Mouse (Mus musculus): Measurements from ENCODE around the gene Muc4. TPM values are rescaled to one million over a fixed set of nuclear protein-coding genes. Genes with fewer than 3 reads are reported as not detected.

Muc4 gene
- 11.8 and 14.4 TPM in 2 replicates for total RNA-seq (2017)

DNA sequence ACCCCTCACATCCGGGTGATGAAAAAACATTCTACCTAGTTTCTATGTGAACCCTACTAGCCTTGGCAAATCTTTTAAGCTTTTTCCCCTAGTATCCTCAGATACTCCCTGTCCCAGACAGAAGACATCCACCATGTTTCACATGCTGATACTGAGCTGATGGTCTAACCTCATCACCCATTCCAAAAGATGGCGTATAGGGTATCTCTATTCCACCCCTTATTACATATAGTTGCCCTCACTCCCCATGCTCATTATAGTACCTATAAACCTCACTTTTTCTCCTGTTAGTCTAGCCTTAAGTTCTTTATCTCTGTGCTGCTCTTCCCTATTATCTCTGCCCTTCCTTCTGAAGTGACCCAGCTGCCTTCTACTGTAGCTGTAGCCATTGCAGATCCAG lies at the start of gene Muc4:
Muc4 (plus strand) TSS at position 301 of the 400 bp plus-strand sequence.
- no peak for ATAC-seq (ENCODE audit: extremely low read depth, insufficient number of reproducible peaks, low FRiP score, poor library complexity, severe bottlenecking)

DNA sequence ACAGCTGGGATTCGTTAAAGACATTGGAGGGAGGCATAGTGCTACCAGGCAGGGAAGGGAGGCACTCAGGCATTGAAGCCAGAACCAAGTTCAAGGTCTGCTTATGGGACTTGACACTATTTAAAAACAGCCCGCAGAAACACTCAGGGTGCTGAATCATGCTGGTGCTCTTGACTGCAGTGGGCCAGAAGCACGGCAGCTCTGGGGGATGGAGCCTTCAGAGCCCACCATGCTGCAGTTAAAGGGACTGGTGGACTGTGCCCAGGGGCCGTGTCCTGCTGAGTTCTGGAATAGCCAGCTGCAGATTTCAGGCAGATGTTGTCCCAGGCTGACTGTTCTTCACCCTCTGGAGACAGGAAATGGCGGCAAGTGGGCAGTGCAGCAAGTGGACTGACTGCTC lies 49.7 kb upstream of the Muc4 start:
- no peak for ATAC-seq (ENCODE audit: extremely low read depth, insufficient number of reproducible peaks, low FRiP score, poor library complexity, severe bottlenecking)

DNA sequence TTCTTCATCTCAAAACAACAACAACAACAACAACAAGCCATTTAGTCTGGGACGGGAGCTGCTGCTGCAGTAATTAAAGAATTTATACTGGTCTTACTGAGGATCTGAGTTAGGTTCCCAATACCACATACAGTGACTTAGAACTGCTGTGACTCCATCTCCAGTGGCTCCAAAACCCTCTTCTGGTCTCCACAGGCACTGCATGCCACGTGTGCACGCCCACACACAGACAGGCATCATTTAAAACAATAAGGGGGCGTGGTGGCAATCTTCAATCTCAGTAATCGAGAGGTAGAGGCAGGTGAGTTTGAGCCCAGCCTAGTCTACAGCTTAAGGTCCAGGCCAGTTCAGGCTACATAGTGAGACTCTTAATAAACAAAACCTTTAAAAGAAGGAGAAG lies 48.5 kb upstream of the Muc4 start:
- ATAC-seq (ENCODE audit: extremely low read depth, insufficient number of reproducible peaks, low FRiP score, poor library complexity, severe bottlenecking): no peak

DNA sequence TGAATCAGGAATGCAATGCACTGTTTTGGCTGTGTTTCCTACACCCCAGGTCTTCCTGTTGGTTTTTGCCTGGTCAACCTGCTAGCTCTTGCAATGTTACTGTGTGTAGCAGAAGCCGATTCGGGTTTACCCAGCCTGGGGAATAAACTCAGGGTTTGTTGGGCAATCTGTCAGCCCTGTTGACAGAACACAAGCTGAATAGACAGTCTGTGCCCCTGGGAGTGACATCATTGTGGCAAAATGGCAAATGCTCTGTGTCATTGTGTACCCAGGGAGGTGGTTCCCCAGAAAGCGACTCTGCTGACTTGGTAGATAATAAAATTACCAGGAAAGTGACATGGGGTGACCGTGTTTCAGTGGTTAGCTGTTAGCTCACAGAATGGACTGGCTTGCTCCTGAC lies 46.9 kb upstream of the Muc4 start:
- ATAC-seq (ENCODE audit: extremely low read depth, insufficient number of reproducible peaks, low FRiP score, poor library complexity, severe bottlenecking): no peak

DNA sequence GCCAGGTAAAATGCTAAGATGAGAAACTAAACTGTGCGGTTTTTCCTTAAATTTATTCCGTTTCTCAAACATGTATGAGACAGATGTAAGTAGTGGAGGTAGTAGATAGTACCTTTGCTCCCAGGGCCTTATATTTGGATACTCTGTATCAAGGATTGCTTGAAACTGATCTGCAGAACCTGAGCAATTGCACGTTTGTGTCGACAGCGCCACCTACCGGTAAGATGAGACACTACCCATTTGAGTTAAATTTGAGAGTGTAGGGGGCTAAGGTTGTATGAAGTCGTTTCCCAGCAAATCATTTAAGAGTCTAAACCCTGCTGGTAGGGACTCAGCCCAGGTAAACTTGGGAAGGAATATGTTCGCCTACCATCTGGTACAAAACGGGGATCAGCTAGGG lies 46.2 kb upstream of the Muc4 start:
- peak; percentile 70; the same call in 1 of the 2 replicates for ATAC-seq (ENCODE audit: extremely low read depth, insufficient number of reproducible peaks, low FRiP score, poor library complexity, severe bottlenecking)

DNA sequence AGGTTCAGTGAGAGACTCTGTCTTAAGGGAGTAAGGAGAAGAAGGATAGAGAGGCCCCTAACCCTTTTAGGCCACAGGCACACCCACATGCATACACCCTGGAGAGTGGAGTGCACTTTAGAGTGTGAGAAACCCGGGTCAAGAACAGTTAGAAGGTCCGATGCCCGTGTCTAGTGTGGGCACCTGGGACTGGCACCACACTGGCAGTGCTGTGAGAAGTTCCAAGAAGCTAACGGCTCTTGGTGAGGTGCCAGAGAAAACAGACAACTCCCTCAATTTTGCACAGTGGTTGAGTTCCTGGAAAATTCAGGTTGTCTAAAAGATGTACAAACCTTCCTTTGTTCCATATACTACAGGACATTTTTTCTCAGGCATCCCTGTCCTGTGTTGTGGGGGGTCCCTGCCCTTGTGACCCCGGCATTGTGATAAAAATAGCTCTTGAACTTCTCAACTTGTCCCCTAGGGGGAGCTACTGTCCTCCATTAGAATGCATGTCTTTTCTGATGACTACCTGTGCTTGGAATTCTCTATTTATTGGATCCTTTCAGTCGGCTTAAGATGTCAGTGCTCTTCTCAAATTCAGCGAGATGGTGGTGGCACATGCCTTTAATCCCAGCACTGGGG lies 38.7 kb upstream of the Muc4 start:
- ATAC-seq (ENCODE audit: extremely low read depth, insufficient number of reproducible peaks, low FRiP score, poor library complexity, severe bottlenecking): no peak

DNA sequence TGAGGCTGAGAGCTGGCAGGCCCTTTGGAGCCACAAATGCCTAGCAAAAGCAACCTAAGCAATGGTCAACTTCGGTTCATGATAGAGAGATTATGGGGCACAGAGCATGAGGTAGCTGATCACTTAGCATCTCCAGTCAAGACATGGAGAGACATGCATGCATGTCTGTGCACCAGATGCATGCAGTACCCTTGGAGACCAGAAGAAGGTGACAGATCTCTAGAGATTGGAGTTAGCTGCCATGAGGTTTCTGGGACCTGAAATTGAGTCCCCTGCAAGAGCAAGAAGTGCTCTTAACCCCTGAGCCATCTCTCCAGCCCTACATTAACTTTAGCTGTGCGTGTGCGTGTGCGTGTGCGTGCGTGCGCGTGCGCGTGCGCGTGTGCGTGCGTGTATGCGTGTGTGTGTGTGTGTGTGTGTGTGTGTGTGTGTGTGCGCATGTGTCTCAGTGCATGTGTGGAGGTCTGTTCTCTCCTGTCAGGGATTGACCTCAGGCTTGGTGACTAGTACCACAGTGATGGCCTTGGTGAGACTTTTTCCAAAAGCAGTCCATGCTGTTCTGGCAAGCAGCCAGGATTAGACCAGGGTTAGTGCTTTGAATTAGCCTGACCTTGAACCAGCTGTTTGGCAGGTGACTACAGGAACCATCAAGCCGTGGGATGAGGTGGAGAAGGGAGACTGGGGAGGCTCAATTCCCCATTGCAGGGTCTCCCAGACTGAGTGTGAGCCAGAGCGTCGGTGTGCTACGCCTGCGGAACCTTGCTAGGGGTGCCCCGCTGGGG lies 37.8 kb upstream of the Muc4 start:
- ATAC-seq (ENCODE audit: extremely low read depth, insufficient number of reproducible peaks, low FRiP score, poor library complexity, severe bottlenecking): no peak

DNA sequence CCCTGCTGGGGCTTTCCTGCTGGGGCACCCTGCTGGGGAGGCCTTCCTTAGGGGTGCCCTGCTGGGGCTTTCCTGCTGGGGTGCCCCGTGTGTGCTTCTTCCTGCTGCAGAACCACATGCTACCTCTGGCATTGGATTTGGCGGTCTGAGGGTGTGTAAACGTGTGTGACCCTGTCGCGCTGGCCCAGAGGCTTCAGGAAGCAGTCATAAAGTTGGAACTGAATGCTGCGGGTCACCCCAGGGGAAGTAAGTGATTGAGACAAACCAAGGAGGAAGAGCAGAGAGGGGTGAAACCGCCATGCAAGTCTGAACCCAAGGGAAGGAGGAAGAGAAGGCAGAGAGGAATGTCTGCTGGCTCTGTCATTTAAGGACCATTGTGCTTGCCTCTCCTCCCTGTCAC lies 37.1 kb upstream of the Muc4 start:
- no peak for ATAC-seq (ENCODE audit: extremely low read depth, insufficient number of reproducible peaks, low FRiP score, poor library complexity, severe bottlenecking)

DNA sequence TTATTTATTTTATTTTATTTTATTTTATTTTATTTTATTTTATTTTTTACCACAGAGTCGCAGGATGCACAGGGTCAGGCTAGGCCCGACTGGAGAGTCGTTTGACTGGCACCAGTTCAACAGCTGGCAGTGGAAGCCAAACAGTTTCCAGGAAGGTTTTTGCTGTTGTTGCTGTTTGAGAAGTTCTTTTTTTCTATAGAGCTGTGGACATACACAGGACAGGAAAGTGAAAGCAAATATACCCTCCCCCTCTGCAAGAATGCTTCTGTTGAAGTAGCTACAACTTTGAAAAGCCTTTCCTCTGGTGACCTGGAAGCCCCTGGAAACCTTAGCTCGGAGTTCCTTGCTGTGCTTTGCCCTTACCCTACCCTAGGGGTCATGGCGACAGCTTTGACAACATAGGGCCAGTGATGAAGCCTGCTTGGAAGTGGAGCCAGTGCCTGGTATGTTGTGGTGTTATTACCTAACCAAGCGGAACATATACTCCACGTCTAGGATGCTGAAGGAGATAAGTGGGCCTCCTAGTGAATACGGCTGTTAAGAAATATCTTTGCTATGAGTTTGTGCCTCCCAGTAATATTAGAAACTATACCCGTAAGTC lies 32.3 kb upstream of the Muc4 start:
- ATAC-seq (ENCODE audit: extremely low read depth, insufficient number of reproducible peaks, low FRiP score, poor library complexity, severe bottlenecking): no peak

DNA sequence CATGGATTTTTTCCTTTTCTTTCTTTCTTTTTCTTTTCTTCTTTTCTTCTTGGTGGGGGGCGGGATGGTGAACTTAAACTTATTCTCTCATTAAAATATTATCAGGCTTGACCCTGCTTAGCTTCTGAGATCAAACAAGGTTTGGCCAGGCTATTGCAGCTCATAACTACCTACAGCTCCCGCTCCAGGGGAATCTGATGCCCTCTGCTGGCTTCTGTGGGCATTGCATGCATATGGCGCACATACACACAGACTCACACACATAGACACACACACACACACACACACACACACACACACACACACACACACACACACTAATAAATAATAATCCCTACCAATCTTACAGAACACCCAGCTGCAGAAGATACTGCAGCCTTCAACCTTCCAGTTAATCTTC lies 30.1 kb upstream of the Muc4 start:
- ATAC-seq (ENCODE audit: extremely low read depth, insufficient number of reproducible peaks, low FRiP score, poor library complexity, severe bottlenecking): no peak

DNA sequence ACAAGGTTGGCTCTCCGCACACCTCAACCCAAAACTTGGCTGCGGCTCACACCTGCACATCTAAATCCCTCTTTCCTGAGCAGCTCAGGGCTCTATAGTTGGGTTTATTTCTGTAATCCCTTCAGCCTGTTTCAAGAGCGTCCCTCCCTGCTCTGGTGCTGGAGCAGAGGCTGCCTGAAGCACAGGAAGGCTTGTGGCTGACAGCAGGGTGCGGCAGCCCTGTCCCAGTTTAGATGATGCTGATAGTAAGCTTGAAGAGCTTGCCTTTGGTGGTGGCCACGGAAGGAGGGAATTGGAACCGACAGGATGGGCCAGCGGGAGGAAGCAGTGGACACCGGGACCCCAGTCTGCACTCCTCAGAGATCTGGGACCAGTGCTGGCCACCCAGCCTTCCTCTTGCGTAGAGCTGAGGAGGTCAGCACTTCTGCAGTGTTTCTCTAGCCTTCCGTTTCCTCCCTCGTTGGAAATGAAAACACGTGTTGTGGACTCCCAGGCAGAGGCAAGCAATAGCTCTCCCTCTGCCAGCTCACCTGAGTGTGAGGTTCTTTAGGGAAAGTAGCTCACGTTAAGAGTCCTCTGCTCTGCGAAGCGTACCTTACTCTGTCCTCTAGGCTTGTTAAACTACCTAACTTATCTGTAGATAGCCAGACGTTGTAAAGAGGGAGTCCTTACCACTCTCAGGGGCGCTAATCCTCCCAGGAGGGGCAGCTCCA lies 28.4 kb upstream of the Muc4 start:
- ATAC-seq (ENCODE audit: extremely low read depth, insufficient number of reproducible peaks, low FRiP score, poor library complexity, severe bottlenecking): no peak

DNA sequence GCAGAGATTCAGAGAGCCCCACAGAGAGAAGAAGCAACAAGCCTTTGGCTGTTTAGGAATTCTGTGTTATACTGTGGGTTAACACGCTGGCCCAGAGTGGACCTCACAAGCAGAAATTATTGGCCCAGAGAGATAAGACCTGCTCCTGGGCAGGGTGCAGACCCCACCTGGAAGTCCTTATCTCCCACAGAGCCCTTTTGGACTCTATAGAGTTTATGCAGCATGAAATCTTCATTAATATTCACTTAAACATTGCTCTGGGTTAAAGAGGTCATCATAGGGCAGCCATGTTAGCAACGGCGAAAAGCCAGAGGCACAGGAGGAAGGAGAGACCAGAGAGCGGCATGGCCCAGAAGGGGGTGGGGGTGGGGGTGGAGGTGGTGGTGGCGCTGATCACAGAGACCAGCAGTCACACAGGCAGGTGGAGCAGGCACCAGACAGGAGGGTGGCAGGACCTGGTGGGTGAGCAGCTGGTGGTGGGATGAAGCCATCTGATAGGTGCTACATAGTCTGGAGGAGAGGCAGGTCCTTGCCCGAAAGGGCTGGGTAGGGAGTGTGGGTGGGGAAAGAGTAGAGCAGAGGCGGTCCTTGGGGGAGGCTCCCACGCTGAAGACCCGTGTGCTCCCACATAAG lies 27.7 kb upstream of the Muc4 start:
- ATAC-seq (ENCODE audit: extremely low read depth, insufficient number of reproducible peaks, low FRiP score, poor library complexity, severe bottlenecking): no peak

DNA sequence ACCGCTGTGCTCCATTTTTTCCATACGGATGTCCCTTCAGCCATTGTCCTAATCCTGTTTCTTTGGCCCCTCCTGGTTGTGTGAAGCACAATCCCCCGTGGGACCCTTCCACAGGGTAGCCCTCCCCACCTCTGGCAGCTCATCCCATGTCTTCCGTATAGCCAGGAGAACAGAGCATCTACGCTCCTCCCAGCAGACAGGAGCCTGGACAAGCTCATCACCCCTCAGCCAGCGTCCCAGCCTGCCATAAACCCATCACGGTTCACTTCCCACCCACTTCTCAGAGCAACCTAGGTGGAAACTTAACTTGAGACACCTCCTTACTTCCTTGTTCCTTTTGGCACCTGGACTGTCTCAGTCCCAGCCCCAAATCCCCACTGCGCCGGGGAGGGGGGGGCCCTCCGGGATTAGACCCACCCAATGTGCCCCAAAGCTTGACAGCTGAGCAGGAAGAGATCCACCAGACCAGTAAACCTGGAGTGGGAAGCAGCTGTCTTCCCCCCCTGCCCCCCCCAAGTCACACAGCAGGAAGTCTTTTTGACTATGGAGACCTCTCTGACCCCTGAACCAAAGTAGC lies 27.1 kb upstream of the Muc4 start:
- no peak for ATAC-seq (ENCODE audit: extremely low read depth, insufficient number of reproducible peaks, low FRiP score, poor library complexity, severe bottlenecking)

DNA sequence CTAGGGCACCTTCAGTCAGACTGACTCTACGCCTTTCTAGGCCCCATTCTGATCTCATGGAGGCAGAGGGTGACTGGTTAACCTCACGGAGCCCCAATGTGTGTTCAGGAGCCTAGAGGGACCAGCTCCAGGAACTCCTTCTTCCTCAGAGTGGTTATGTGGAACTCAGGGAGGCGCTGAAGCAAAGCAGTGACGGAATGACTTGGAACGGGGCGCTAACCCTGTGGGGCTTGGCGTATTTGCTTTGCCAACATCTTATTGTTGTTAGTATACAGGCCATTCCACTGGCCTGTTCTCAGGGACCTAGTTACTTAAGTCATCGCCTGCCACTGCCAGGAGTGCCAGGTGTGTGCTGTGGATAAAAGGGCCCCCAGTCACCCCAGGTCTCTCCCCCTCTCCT lies 26.6 kb upstream of the Muc4 start:
- no peak for ATAC-seq (ENCODE audit: extremely low read depth, insufficient number of reproducible peaks, low FRiP score, poor library complexity, severe bottlenecking)

DNA sequence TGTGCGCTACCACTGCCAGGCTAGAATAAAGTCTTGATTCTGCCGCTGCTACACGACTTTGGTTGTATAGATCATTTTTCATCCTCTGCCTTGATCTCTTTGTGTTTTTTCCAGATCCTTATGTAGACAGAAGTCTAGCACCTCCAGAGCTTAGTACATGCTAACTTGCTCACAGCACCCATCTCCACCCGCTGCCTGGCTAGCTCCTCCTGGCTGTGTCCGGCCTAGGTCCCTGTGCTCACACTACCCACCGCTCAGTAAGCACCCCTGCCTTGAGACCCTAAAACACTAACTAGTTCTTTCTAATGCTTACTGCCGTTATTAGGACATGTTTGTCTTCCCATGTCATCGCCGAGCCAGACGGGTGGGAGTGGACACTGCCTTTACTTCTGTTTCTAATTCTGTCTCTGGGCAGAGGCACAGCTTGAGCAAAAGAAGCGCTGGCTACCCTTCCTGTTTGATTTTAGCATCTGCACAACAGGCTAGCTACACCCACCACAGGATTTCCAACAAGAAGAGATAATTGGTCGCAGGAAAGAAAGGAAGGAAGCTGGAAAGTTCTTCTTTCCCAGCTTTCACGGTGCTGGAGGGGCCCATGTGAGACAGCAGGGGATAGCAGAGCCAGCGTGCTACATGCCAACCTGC lies 25.1 kb upstream of the Muc4 start:
- ATAC-seq (ENCODE audit: extremely low read depth, insufficient number of reproducible peaks, low FRiP score, poor library complexity, severe bottlenecking): no peak

DNA sequence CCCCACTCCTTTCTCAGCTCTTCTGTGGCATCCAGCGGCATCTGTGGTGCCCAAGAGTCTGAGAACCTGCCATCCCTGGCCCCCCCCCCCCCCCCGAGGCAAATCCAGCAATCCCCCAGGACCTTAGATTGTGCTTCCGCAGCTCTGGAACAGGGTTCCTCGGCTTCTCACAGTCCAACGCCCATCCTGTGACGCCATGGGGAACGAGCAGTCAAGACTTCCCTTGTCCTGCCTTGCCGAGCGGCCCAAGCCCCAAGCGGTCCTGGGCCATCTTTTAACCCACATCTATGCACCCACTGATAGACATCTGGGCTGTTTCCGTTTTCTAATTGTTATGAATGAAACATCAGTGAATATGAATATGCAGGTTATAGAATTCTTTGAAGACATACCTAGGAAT lies 23.5 kb upstream of the Muc4 start:
- no peak for ATAC-seq (ENCODE audit: extremely low read depth, insufficient number of reproducible peaks, low FRiP score, poor library complexity, severe bottlenecking)

DNA sequence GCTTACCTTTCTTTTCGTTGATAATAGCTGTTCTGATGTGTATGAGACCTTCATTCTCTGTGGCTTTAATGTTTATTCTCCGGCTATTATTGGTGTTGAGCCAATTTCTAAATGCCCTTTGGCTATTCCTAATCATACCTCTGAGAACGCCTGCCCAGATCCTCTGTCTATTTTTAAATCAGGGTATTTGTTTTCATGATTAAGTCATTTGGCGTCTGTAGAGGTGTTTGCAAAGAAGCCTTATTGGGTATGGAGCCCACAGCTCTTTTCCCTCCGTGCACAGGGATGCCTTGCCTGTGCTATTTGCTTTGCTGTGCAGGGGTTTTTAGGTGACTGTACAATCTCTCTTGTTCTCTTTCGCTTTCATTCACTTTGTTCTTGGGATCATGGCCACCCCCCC lies 22.1 kb upstream of the Muc4 start:
- ATAC-seq (ENCODE audit: extremely low read depth, insufficient number of reproducible peaks, low FRiP score, poor library complexity, severe bottlenecking): no peak

DNA sequence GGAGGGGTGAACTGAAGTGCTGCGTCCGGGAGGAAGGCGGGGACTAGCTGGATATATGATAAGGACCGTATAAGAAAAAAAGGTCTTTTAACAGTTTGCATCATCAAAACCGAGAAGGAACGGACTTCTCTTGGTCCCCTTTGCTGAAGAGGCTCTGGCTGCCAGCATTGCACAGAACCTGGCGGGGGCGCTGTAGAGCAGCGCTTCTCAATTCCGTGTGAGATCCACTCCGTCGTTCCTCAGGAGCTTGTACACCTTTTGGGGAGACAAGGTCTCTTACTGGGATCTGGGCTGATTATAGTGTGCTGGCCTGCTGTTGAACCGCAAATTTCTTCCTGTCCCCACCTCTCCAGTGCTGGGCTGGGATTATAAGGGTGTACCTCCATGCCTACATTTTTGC lies 20.3 kb upstream of the Muc4 start:
- no peak for ATAC-seq (ENCODE audit: extremely low read depth, insufficient number of reproducible peaks, low FRiP score, poor library complexity, severe bottlenecking)

DNA sequence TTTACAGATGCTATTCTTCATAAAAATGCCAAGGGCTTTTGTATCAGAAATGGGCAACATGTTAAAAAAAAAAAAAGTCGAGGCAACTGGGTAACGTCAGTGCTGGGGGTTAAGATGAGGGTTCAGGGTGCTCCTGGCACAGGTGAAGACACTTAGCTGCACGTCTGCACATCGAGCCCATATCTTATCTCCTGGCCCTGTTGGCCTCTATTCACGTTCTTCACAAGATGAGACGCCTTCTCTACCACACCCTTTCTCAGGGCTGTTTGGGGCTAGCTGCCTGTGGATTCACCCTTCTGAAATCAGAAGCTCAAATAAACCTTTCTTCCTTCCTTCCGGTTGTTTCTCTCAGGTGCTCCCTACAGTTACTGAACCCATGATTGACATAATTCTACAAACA lies 12.5 kb upstream of the Muc4 start:
- ATAC-seq (ENCODE audit: extremely low read depth, insufficient number of reproducible peaks, low FRiP score, poor library complexity, severe bottlenecking): no peak

Measured in neutrophil, adult 5-6 weeks (primary cell).